Mouse (Mus musculus) heart, adult 2 months (tissue): Measurements from ENCODE around the gene Nhsl1. TPM values are rescaled to one million over a fixed set of nuclear protein-coding genes. Genes with fewer than 3 reads are reported as not detected.

Experiments used
- DNase-seq, 2 experiments: peaks; one replicate each; pipeline ENCODE4 v3.0.0; 2021
- H3K27ac ChIP-seq: fragments of 200-600 bp; 2 replicates; pipeline ENCODE4 v1.8.1; 2022
- H3K27me3 ChIP-seq: fragments of 200-500 bp; 2 replicates; pipeline ENCODE4 v1.6.1; 2012; ENCODE audit warnings: mild to moderate bottlenecking, low read length, inconsistent platforms, mixed read lengths; ENCODE audit not compliant: control insufficient read depth, insufficient read depth
- H3K36me3 ChIP-seq: fragments of 200-500 bp; 2 replicates; pipeline ENCODE4 v1.6.1; 2012; ENCODE audit warnings: low read length, inconsistent platforms; ENCODE audit not compliant: control insufficient read depth, insufficient read depth
- H3K4me1 ChIP-seq: fragments of 200-500 bp; 2 replicates; pipeline ENCODE4 v1.6.1; 2011; ENCODE audit warnings: low read length; ENCODE audit not compliant: control insufficient read depth, insufficient read depth
- H3K4me3 ChIP-seq: fragments of 200-600 bp; 2 replicates; pipeline ENCODE4 v1.8.1; 2022
- H3K79me2 ChIP-seq: fragments of 200-500 bp; replicated peaks from 2 replicates; pipeline ENCODE4 v1.6.1; 2012; ENCODE audit warnings: mild to moderate bottlenecking, inconsistent platforms, low read length, moderate library complexity, mixed read lengths; ENCODE audit not compliant: control insufficient read depth, insufficient read depth
- H3K9ac ChIP-seq: fragments of 200-500 bp; 2 replicates; pipeline ENCODE4 v1.6.1; 2012; ENCODE audit warnings: low read depth, mild to moderate bottlenecking, control low read depth, inconsistent platforms, low read length, mixed read lengths
- CTCF ChIP-seq: fragments of 200-600 bp; IDR thresholded peaks from 2 replicates; pipeline ENCODE4 v1.8.1; 2022; ENCODE audit warnings: antibody characterized with exemption, mild to moderate bottlenecking, moderate library complexity
- EP300 ChIP-seq: fragments of 200-500 bp; IDR thresholded peaks from 2 replicates; pipeline ENCODE4 v1.6.1; 2011; ENCODE audit warnings: low read depth, low read length, control low read depth; ENCODE audit not compliant: insufficient read depth
- POLR2A ChIP-seq: fragments of 200-500 bp; IDR thresholded peaks from 2 replicates; pipeline ENCODE4 v1.6.1; 2011; ENCODE audit warnings: mild to moderate bottlenecking, low read depth, low read length, control low read depth; ENCODE audit not compliant: insufficient read depth
- WGBS: fragments of 180-500 bp; shearing (Covaris S2); methylation state at CpG from one replicate; pipeline ENCODE4 v1.1.7; 2018; 5-methylcytosine and 5-hydroxymethylcytosine counted together
- intact Hi-C: fragments of 180-260 bp; cut with DNase I; formaldehyde crosslinking; loops from one replicate; pipeline ENCODE4 v1.15.1; 2025
- polyA plus RNA-seq: library from polyadenylated mRNA; depleted of rRNA; stranded (reverse); fragments of >200 nt; gene quantifications from 2 replicates; pipeline ENCODE4 v1.2.3, GENCODE M21; 2012
- total RNA-seq, 2 experiments: library from RNA; stranded (reverse); gene quantifications; 2 replicates each; pipeline ENCODE4 v1.2.3; 2021

The Nhsl1 gene
- total and polyA plus RNA-seq, 3 experiments: 6.8 to 17.4 (median 15.8) TPM

DNA sequence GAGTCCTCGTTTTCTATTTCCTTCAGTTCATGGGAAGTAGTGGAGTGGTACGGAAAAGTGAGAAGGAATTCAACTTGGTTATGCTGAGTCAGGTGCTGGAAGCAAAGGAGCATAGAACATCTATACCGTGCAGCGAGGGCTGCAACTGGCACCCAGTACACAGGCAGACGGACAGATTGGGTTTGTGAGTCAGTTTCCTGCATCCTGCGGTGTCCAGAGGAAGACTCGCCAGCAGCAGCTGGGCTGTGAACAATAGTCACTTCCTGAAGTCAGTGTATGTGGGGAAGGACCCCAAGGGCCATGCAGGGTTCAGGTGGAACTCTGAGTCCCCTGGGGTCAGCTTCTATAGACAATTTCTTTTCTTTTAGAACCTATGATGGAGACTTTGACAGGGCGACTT lies 111.4 kb downstream of the Nhsl1 start:
- WGBS: 48% methylated on average over 8 of the region's 8 CpGs
- DNase-seq: peak in 1 of 2 experiments; percentile 43
- H3K27me3 ChIP-seq: no peaks in the 10 kb centered on the region
- H3K79me2 ChIP-seq: 0 out of 2 replicates have a peak, but pooled peaks cover 2% of the 10 kb centered on the region
- H3K9ac ChIP-seq: no peak overlapping the region
- peak overlapping the region; percentile 80 for H3K27ac ChIP-seq
- H3K4me1 ChIP-seq: peaks cover 11% of the 10 kb centered on the region
- TF ChIP-seq EP300: 0 out of 2 replicates have a peak, but pooled peaks have one; percentile 57
- TF ChIP-seq POLR2A: no peak
- no peaks in the 10 kb centered on the region for H3K36me3 ChIP-seq
- intact Hi-C loops: loop anchor here (2.0 kb wide), 3 partner anchors 17 to 39 kb away; no protein-coding TSS in a partner anchor
- peak overlapping the region; percentile 13; the same call in 1 of the 2 replicates for H3K4me3 ChIP-seq

DNA sequence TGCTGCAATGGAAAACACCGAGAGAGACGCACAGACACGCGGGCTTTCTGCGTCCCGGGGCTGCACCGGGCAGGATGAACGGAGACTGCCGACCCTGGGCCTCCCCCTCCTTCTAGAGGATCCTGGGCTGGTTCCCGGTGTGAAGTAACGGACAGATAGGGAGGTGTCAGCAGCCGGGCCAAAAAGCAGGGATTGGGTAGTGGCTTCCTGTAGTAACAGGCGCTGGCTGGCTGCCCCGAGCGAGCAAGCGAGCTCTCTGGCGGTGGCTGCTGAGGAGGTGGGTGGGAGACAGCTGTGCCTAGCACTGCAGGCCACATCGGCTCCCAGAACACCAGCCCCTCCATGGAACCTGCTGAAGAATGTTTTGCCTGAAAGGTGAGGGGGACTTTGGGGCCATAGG lies 112.2 kb downstream of the Nhsl1 start:
- H3K27ac ChIP-seq: peak overlapping the region; percentile 80
- intact Hi-C loops: loop anchor here (2.0 kb wide), 3 partner anchors 18 to 40 kb away; no protein-coding TSS in a partner anchor
- 0 out of 2 replicates have a peak, but pooled peaks cover 2% of the 10 kb centered on the region for H3K79me2 ChIP-seq
- H3K9ac ChIP-seq: peak overlapping the region; percentile 64
- no peaks in the 10 kb centered on the region for H3K27me3 ChIP-seq
- TF ChIP-seq POLR2A (peak; percentile 62; the same call in 1 of the 2 replicates), EP300 (peak; percentile 48; the same call in 1 of the 2 replicates), CTCF (peak; percentile 39)
- WGBS: 2% methylated on average over 18 of the region's 18 CpGs
- H3K4me3 ChIP-seq: peak overlapping the region; percentile 52
- peaks cover 11% of the 10 kb centered on the region for H3K4me1 ChIP-seq
- no peaks in the 10 kb centered on the region for H3K36me3 ChIP-seq
- DNase-seq: peak; percentile 89 to 91

DNA sequence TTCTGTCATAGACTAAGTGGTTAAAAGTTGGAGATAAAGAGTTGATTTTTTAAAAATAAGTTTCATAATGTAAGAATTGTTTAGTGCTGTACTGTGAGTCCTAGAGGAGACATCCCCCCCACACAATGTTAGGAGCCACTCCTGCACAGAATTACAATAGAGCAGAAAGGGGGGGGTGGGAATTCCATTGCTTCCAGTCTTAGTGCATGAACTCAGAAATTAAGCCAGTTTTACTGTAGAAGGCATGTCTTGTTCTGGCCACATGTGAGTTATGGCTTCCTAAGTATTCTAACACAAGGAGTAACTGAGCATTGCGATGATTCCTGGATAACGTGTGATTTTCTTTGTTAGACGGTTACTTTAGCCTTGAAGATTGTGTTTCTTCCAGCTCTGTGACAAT lies 112.8 kb downstream of the Nhsl1 start:
- peak overlapping the region; percentile 52 for H3K4me3 ChIP-seq
- H3K79me2 ChIP-seq: 0 out of 2 replicates have a peak, but pooled peaks cover 4% of the 10 kb centered on the region
- WGBS: 22% methylated on average over 3 of the region's 3 CpGs
- DNase-seq: no peak
- H3K27ac ChIP-seq: peak overlapping the region; percentile 80
- TF ChIP-seq POLR2A (no peak), CTCF (no peak), EP300 (no peak)
- no peaks in the 10 kb centered on the region for H3K27me3 ChIP-seq
- H3K4me1 ChIP-seq: peaks cover 13% of the 10 kb centered on the region
- H3K9ac ChIP-seq: peak overlapping the region; percentile 35; the same call in 1 of the 2 replicates
- intact Hi-C loops: loop anchor here (2.0 kb wide), 3 partner anchors 19 to 41 kb away; no protein-coding TSS in a partner anchor
- H3K36me3 ChIP-seq: no peaks in the 10 kb centered on the region

DNA sequence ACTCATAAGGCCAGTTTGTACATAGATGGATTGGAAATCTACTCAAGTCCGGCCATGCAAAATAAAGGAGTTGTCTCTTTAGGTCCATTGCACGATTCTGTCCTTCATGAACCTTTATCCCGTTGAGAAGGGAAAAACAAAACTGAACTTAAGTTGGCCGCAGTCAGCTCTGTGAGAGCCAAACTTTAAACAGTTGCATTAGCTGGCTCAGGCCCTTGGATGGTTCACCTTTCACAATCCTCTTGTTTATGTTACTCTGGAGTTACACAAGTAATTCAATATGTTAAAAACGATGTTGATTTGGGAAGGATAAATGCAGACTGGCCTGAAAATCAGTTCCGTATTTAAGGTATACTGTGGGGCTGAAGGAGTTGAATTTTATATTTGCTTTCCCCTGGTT lies 116.7 kb downstream of the Nhsl1 start:
- TF ChIP-seq POLR2A (no peak), EP300 (no peak), CTCF (no peak)
- H3K9ac ChIP-seq: no peak overlapping the region
- 67% methylated on average over 6 of the region's 6 CpGs for WGBS
- no peak overlapping the region for H3K27ac ChIP-seq
- H3K79me2 ChIP-seq: 0 out of 2 replicates have a peak, but pooled peaks cover 4% of the 10 kb centered on the region
- peaks cover 10% of the 10 kb centered on the region for H3K4me1 ChIP-seq
- H3K36me3 ChIP-seq: peaks cover 8% of the 10 kb centered on the region
- no peak overlapping the region for H3K4me3 ChIP-seq
- no peak for DNase-seq
- intact Hi-C loops: no loop called here
- no peaks in the 10 kb centered on the region for H3K27me3 ChIP-seq

DNA sequence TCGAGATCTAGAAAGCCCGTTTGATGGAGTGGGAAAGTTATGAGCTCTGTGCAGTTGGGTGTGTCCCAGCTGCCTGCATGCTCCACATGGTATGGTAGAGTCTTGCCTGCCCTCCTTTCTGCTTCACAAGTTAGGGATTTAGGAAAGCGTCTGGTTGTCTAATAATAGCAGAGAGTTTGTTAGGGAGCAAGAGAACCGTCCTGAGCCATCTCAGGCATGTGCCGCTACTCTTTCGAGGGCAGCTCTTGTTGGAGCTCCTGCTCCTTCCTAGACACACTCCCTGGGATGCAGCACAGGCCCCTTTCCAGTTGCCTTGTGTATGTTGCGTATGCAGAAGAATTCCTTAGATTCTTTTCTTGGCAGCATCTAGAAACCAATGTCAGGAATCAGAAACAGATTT lies 117.2 kb downstream of the Nhsl1 start:
- peaks cover 8% of the 10 kb centered on the region for H3K36me3 ChIP-seq
- H3K79me2 ChIP-seq: 0 out of 2 replicates have a peak, but pooled peaks cover 4% of the 10 kb centered on the region
- DNase-seq: no peak
- H3K4me3 ChIP-seq: no peak overlapping the region
- 35% methylated on average over 7 of the region's 7 CpGs for WGBS
- intact Hi-C loops: no loop called here
- peaks cover 9% of the 10 kb centered on the region for H3K4me1 ChIP-seq
- TF ChIP-seq POLR2A (no peak), EP300 (no peak), CTCF (no peak)
- H3K27me3 ChIP-seq: no peaks in the 10 kb centered on the region
- no peak overlapping the region for H3K9ac ChIP-seq
- H3K27ac ChIP-seq: no peak overlapping the region

DNA sequence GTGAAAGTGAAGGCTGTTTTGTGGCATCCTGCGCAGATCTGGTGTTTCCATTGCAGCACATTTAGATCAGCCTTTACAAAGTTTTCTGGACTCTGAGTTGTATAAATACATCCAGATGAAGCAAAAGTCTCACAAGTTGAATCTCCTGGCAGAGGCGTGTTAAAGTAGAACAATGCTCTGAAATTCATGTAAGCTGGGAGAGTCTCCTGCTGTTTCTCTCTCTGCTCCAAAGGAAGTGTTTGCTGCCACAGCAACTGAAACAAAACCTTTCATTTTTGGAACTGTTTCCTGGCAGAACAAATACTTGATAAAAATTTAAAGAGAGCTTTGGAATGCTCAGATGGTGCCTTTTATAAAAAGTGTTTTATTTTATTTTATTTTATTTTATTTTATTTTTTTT lies 118.8 kb downstream of the Nhsl1 start:
- Histone ChIP-seq H3K36me3 (peaks cover 8% of the 10 kb centered on the region), H3K4me3 (no peak overlapping the region), H3K9ac (no peak overlapping the region), H3K27ac (peak overlapping the region; percentile 24), H3K4me1 (peaks cover 8% of the 10 kb centered on the region), H3K79me2 (0 out of 2 replicates have a peak, but pooled peaks cover 4% of the 10 kb centered on the region), H3K27me3 (no peaks in the 10 kb centered on the region)
- intact Hi-C loops: no loop called here
- no peak for DNase-seq
- WGBS: 37% methylated on average over 2 of the region's 2 CpGs
- TF ChIP-seq POLR2A: no peak
- TF ChIP-seq EP300: no peak
- no peak for TF ChIP-seq CTCF
